Mouse (Mus musculus): Measurements from ENCODE around the gene Zfp704. TPM values are rescaled to one million over a fixed set of nuclear protein-coding genes. Genes with fewer than 3 reads are reported as not detected.

Zfp704 gene
- total and polyA plus RNA-seq, 3 experiments, result not detected

DNA sequence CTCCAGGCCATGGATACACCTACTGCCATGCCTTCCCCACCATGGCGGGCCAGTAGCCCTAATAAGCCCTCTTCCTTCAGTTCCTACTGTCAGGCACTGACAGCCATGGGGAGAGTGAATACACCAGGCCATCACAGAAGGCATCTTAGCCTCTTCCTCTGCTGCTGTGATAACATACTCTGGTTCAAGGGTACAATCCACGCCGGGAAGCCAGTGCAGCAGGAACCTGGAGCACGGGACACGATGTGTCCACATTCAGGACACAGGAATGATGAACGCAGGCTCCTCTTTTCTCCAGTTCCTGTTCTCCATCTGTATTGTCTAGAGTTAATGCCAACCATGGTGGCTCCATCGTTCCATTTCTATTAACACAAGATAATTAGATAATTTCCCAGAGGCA is 165.9 kb downstream of the Zfp704 start:
- in situ Hi-C loops (cut with MboI; ENCODE audit: low pct_ligation_motif_present, low pct_unique_long_range_greater_than_20kb, low sequenced_read_pairs) (no loop called here), dilution Hi-C loops (cut with MboI; ENCODE audit: extremely low pct_ligation_motif_present, extremely low pct_unique_long_range_greater_than_20kb, low sequenced_read_pairs) (no loop called here)
- no peak overlapping the region for H3K4me3 ChIP-seq (replicated peaks in 1 of 3; ENCODE audit: low read depth in 2 of 3, low read length in 2 of 3, poor library complexity in 1 of 3)
- H3K4me1 ChIP-seq (ENCODE audit: control insufficient read depth in 1 of 2, insufficient read depth in 2 of 2), result 0 out of 4 replicates have a peak, but pooled peaks cover 0 to 2% of the 10 kb centered on the region in 2 experiments
- peaks cover 4% of the 10 kb centered on the region for H3K9me3 ChIP-seq (replicated peaks; ENCODE audit: low read length)
- no peak overlapping the region for H3K4me2 ChIP-seq (ENCODE audit: insufficient read depth, low read depth, poor library complexity, severe bottlenecking)
- no peaks in the 10 kb centered on the region for H3K79me2 ChIP-seq (replicated peaks; ENCODE audit: control insufficient read depth, extremely low read depth, insufficient read depth, poor library complexity, severe bottlenecking)
- no peaks in the 10 kb centered on the region for H3K27me3 ChIP-seq (replicated peaks)
- TF ChIP-seq PAX5 (IDR thresholded peaks at IDR 0.05; ENCODE audit: low read length), result no peak
- TF ChIP-seq USF2 (conservative IDR thresholded peaks at IDR 0.05; ENCODE audit: low read depth, low read length), result no peak
- no peak for TF ChIP-seq NRF1 (IDR thresholded peaks at IDR 0.05; ENCODE audit: low read depth, low read length)
- TF ChIP-seq E2F4 (IDR thresholded peaks at IDR 0.05; ENCODE audit: insufficient replicate concordance, low read depth, low read length), result no peak
- TF ChIP-seq JUND (conservative IDR thresholded peaks at IDR 0.05; ENCODE audit: low read depth, low read length), result no peak
- TF ChIP-seq MXI1 (IDR thresholded peaks at IDR 0.05; ENCODE audit: low read depth, low read length), result no peak
- TF ChIP-seq KAT2A (IDR thresholded peaks at IDR 0.05; ENCODE audit: insufficient replicate concordance, low read length), result no peak
- TF ChIP-seq HCFC1 (IDR thresholded peaks at IDR 0.05; ENCODE audit: low read depth, low read length), result no peak
- TF ChIP-seq CHD1 (IDR thresholded peaks at IDR 0.05; ENCODE audit: low read depth, low read length), result no peak
- no peak for TF ChIP-seq BHLHE40 (IDR thresholded peaks at IDR 0.05; ENCODE audit: low read depth, low read length)
- no peaks in the 10 kb centered on the region for H3K36me3 ChIP-seq (replicated peaks in 1 of 2; ENCODE audit: control insufficient read depth in 1 of 2, insufficient read depth in 1 of 2, low read length in 1 of 2)
- H3K27ac ChIP-seq (ENCODE audit: insufficient read depth, low read depth), result no peak overlapping the region
- no peak for DNase-seq (ENCODE audit: extremely low read depth)
- no peak overlapping the region for H3K9ac ChIP-seq (ENCODE audit: insufficient read depth, low read depth)

DNA sequence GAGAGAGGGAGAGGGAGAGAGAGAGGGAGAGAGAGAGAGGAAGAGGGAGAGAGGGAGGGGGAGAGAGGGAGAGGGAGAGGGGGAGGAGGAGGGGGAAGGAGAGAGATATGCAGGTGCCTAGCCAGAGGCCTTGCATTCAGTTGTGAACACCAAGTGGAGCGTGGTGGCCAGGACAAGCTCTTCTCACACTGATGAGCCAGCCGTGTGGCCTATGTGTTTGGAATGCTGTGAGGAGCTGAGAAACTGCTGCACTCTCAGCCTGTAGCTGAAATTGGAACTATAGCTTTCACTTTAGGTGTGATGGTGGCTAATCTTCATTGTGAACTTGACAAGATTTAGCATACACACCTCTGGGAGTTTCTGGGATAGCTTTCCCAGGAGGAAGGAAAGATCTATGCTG is 166.4 kb downstream of the Zfp704 start:
- H3K36me3 ChIP-seq (replicated peaks in 1 of 2; ENCODE audit: control insufficient read depth in 1 of 2, insufficient read depth in 1 of 2, low read length in 1 of 2), result no peaks in the 10 kb centered on the region
- H3K4me3 ChIP-seq (replicated peaks in 1 of 3; ENCODE audit: low read depth in 2 of 3, low read length in 2 of 3, poor library complexity in 1 of 3), result no peak overlapping the region
- DNase-seq (ENCODE audit: extremely low read depth), result no peak
- no peak overlapping the region for H3K27ac ChIP-seq (ENCODE audit: insufficient read depth, low read depth)
- H3K9me3 ChIP-seq (replicated peaks; ENCODE audit: low read length), result peaks cover 2% of the 10 kb centered on the region
- H3K9ac ChIP-seq (ENCODE audit: insufficient read depth, low read depth), result no peak overlapping the region
- H3K4me2 ChIP-seq (ENCODE audit: insufficient read depth, low read depth, poor library complexity, severe bottlenecking), result no peak overlapping the region
- no peaks in the 10 kb centered on the region for H3K27me3 ChIP-seq (replicated peaks)
- H3K79me2 ChIP-seq (replicated peaks; ENCODE audit: control insufficient read depth, extremely low read depth, insufficient read depth, poor library complexity, severe bottlenecking), result no peaks in the 10 kb centered on the region
- 0 out of 4 replicates have a peak, but pooled peaks cover 0 to 2% of the 10 kb centered on the region in 2 experiments for H3K4me1 ChIP-seq (ENCODE audit: control insufficient read depth in 1 of 2, insufficient read depth in 2 of 2)
- dilution Hi-C loops (cut with MboI; ENCODE audit: extremely low pct_ligation_motif_present, extremely low pct_unique_long_range_greater_than_20kb, low sequenced_read_pairs), result no loop called here
- no peak for TF ChIP-seq ZMIZ1 (IDR thresholded peaks at IDR 0.05; ENCODE audit: low read depth, low read length)
- no peak for TF ChIP-seq JUND (conservative IDR thresholded peaks at IDR 0.05; ENCODE audit: low read depth, low read length)
- in situ Hi-C loops (cut with MboI; ENCODE audit: low pct_ligation_motif_present, low pct_unique_long_range_greater_than_20kb, low sequenced_read_pairs), result no loop called here

DNA sequence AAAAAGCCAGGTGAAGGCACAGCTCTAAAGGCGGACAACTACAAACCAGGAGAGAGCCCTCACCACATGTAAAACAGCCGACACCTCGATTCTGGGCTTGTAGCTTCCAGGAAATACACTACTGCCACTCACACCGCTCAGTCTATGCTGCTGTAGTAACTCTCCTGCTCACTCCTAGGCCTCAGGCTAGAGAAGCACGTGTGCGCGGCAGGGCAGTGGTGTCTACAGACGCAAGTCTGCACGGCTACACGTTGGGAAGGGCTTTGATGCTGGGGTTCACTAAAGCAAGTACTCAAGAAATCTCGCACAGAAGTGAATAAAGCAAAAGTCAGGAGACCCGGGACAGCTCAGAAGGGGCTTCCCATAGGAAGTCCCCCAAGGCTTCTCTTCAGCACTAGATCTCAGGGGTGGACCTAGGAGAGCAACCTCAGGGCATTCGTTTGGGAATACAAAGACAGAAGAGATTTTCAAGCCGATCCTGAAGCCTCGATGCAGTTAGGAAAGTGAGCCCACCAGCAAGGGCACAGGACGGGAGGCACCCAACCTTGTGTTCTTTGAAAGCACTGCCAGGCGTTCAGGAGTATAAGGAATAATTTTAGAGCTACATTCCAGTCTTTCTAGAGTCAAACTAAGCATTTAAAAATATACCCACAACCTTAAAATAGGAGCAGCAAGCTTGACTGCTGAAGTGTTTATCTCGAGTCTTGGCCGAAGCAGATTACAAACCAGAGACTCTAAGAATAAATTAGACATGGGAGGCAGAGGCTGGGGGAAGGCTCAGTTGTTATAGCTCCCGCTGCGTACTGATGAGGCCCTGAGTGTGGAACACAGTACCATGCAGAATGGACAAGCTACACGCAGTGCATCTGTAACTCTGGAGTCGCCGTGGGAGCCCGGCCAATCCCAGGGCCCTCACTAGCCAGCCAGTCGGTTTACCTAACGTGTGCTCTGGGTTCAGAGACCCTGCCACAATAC is 168.0 kb downstream of the Zfp704 start:
- no peak overlapping the region for H3K4me2 ChIP-seq (ENCODE audit: insufficient read depth, low read depth, poor library complexity, severe bottlenecking)
- H3K4me3 ChIP-seq (replicated peaks in 1 of 3; ENCODE audit: low read depth in 2 of 3, low read length in 2 of 3, poor library complexity in 1 of 3), result no peak overlapping the region
- H3K27ac ChIP-seq (ENCODE audit: insufficient read depth, low read depth), result no peak overlapping the region
- H3K36me3 ChIP-seq (replicated peaks in 1 of 2; ENCODE audit: control insufficient read depth in 1 of 2, insufficient read depth in 1 of 2, low read length in 1 of 2), result no peaks in the 10 kb centered on the region
- H3K27me3 ChIP-seq (replicated peaks), result no peaks in the 10 kb centered on the region
- TF ChIP-seq ZMIZ1 (IDR thresholded peaks at IDR 0.05; ENCODE audit: low read depth, low read length) (no peak), CHD1 (IDR thresholded peaks at IDR 0.05; ENCODE audit: low read depth, low read length) (no peak), MYC (IDR thresholded peaks at IDR 0.05; ENCODE audit: low read depth, low read length) (no peak), PAX5 (IDR thresholded peaks at IDR 0.05; ENCODE audit: low read length) (no peak), MAFK (IDR thresholded peaks at IDR 0.05; ENCODE audit: insufficient replicate concordance, low read length) (no peak), ELF1 (IDR thresholded peaks at IDR 0.05; ENCODE audit: low read depth, low read length) (no peak), MAX (IDR thresholded peaks at IDR 0.05; ENCODE audit: low read length) (no peak)
- in situ Hi-C loops (cut with MboI; ENCODE audit: low pct_ligation_motif_present, low pct_unique_long_range_greater_than_20kb, low sequenced_read_pairs), result no loop called here
- H3K9me3 ChIP-seq (replicated peaks; ENCODE audit: low read length), result no peaks in the 10 kb centered on the region
- dilution Hi-C loops (cut with MboI; ENCODE audit: extremely low pct_ligation_motif_present, extremely low pct_unique_long_range_greater_than_20kb, low sequenced_read_pairs), result no loop called here
- no peaks in the 10 kb centered on the region for H3K79me2 ChIP-seq (replicated peaks; ENCODE audit: control insufficient read depth, extremely low read depth, insufficient read depth, poor library complexity, severe bottlenecking)
- no peak for DNase-seq (ENCODE audit: extremely low read depth)
- no peak overlapping the region for H3K9ac ChIP-seq (ENCODE audit: insufficient read depth, low read depth)
- 0 out of 4 replicates have a peak, but pooled peaks cover 0 to 2% of the 10 kb centered on the region in 2 experiments for H3K4me1 ChIP-seq (ENCODE audit: control insufficient read depth in 1 of 2, insufficient read depth in 2 of 2)

Measured in CH12.LX (cell line).